Mouse (Mus musculus): ENCODE results near the gene Mx1. TPM values are rescaled to one million over a fixed set of nuclear protein-coding genes. Genes with fewer than 3 reads are reported as not detected.

Mx1 gene
- polyA plus RNA-seq, 1 experiment from 2014 or later: 0.30 TPM

GRCm38 (mm10) chr16:97402213-97402785, 60.4 kb downstream of the Mx1 start:
- 56% methylated on average over 4 of the region's 4 CpGs for WGBS
- H3K4me1 ChIP-seq: no peaks in the 10 kb centered on the region
- H3K9ac ChIP-seq: no peak overlapping the region
- H3K4me2 ChIP-seq: no peak overlapping the region
- ATAC-seq (ENCODE audit: borderline replicate concordance, extremely low read depth, low FRiP score, low TSS enrichment): no peak
- no peaks in the 10 kb centered on the region for H3K27me3 ChIP-seq
- H3K4me3 ChIP-seq: no peak overlapping the region
- H3K27ac ChIP-seq: no peak overlapping the region
- no peaks in the 10 kb centered on the region for H3K9me3 ChIP-seq
- H3K36me3 ChIP-seq: no peaks in the 10 kb centered on the region

GRCm38 (mm10) chr16:97401741-97402140, 61.0 kb downstream of the Mx1 start:
- no peak for ATAC-seq (ENCODE audit: borderline replicate concordance, extremely low read depth, low FRiP score, low TSS enrichment)
- H3K4me2 ChIP-seq: no peak overlapping the region
- H3K9ac ChIP-seq: no peak overlapping the region

GRCm38 (mm10) chr16:97399991-97400390, 62.7 kb downstream of the Mx1 start:
- no peak overlapping the region for H3K9ac ChIP-seq
- no peak overlapping the region for H3K4me3 ChIP-seq
- peak; percentile 31; the same call in 1 of the 2 replicates for ATAC-seq (ENCODE audit: borderline replicate concordance, extremely low read depth, low FRiP score, low TSS enrichment)
- WGBS: 67% methylated on average over 4 of the region's 4 CpGs
- no peaks in the 10 kb centered on the region for H3K36me3 ChIP-seq
- no peak overlapping the region for H3K27ac ChIP-seq
- no peaks in the 10 kb centered on the region for H3K4me1 ChIP-seq
- H3K27me3 ChIP-seq: no peaks in the 10 kb centered on the region
- H3K9me3 ChIP-seq: no peaks in the 10 kb centered on the region
- no peak overlapping the region for H3K4me2 ChIP-seq

More at GRCm38 (mm10) chr16:97401741-97402140, 61.0 kb downstream of the Mx1 start:
- Histone ChIP-seq H3K9me3 (no peaks in the 10 kb centered on the region), H3K36me3 (no peaks in the 10 kb centered on the region), H3K4me1 (no peaks in the 10 kb centered on the region), H3K27me3 (no peaks in the 10 kb centered on the region), H3K27ac (no peak overlapping the region), H3K4me3 (no peak overlapping the region)

GRCm38 (mm10) chr16:97397945-97398531, 64.7 kb downstream of the Mx1 start:
- H3K4me2 ChIP-seq: no peak overlapping the region

More at GRCm38 (mm10) chr16:97397945-97398531, 64.7 kb downstream of the Mx1 start:
- WGBS: 74% methylated on average over 2 of the region's 2 CpGs
- no peak overlapping the region for H3K9ac ChIP-seq
- no peak overlapping the region for H3K27ac ChIP-seq
- no peaks in the 10 kb centered on the region for H3K27me3 ChIP-seq
- ATAC-seq (ENCODE audit: borderline replicate concordance, extremely low read depth, low FRiP score, low TSS enrichment): no peak
- no peaks in the 10 kb centered on the region for H3K4me1 ChIP-seq
- H3K9me3 ChIP-seq: no peaks in the 10 kb centered on the region
- no peaks in the 10 kb centered on the region for H3K36me3 ChIP-seq
- no peak overlapping the region for H3K4me3 ChIP-seq

Other genes starting within 250 kb of the Mx1 start
- gene Bace2, start 106.2 kb downstream of the Mx1 start, polyA plus RNA-seq (2015; fragmentation: Nextera tagmentation; extraction: Ambion mirVana): 12.4 and 13.9 TPM in 2 replicates
- not detected in 2 replicates for gene Fam3b, start 51.9 kb upstream of the Mx1 start, polyA plus RNA-seq (2015; fragmentation: Nextera tagmentation; extraction: Ambion mirVana)
- 9.4 and 9.8 TPM in 2 replicates for gene Tmprss2, start 148.3 kb upstream of the Mx1 start, polyA plus RNA-seq (2015; fragmentation: Nextera tagmentation; extraction: Ambion mirVana)